Mouse (Mus musculus): ENCODE results near the gene Crygb.

GRCm38 (mm10) chr1:65109756-65110435 lies 27.8 kb upstream of the Crygb start:
- TF ChIP-seq CTCF (IDR thresholded peaks at IDR 0.05; ENCODE audit: borderline replicate concordance, extremely low read depth, insufficient read depth, insufficient read length) (no peak), POLR2A (IDR thresholded peaks at IDR 0.05; ENCODE audit: borderline replicate concordance, extremely low read depth, insufficient read depth, insufficient read length, poor library complexity, severe bottlenecking) (no peak)

Data from brain, embryonic 14.5 days (tissue).